Mouse (Mus musculus): ENCODE data around the gene Psmd12. TPM values are rescaled to one million over a fixed set of nuclear protein-coding genes. Genes with fewer than 3 reads are reported as not detected.

Gene Psmd12
- 100 to 1,000 TPM; 126 to 132 TPM for polyA plus RNA-seq (2017; shearing (Covaris generic))

DNA sequence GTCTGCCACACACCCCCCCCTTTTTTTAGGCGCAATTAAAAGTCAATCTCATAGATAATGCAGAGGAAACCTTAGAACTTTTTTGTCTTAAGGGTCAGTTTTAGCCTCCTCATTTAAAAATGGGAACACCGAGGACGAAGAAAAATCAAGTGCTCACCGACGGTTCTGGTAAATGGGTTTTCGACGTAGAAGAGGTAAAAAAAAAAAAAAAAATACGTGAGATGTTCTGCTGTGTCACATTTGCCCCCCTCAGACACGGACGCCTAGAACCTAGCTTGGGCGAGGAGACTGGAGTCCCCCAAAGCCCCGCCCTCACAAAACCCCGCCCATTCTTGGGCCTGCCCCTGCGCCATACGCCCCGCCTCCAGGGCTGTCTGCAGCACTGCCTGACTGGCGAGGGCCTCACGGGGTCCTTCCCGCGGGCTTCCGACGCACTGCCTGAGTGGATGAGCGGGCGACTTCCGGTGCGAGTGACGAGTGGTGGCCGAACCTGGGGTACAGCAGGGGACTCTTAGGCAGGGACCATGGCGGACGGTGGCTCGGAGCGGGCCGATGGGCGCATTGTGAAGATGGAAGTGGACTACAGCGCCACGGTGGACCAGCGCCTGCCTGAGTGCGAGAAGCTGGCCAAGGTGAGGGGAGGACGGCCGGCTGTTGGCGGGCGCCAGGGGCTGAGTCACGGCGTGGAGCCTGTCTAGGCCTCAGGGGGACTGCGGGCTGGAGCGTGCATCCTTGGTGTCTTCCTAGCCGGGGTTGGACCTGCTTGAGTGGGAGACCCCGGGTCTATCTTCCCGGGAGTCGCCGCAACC, at the start of gene Psmd12:
Gene Psmd12 (plus strand): TSS at position 432 of the 809 bp plus-strand sequence.

DNA sequence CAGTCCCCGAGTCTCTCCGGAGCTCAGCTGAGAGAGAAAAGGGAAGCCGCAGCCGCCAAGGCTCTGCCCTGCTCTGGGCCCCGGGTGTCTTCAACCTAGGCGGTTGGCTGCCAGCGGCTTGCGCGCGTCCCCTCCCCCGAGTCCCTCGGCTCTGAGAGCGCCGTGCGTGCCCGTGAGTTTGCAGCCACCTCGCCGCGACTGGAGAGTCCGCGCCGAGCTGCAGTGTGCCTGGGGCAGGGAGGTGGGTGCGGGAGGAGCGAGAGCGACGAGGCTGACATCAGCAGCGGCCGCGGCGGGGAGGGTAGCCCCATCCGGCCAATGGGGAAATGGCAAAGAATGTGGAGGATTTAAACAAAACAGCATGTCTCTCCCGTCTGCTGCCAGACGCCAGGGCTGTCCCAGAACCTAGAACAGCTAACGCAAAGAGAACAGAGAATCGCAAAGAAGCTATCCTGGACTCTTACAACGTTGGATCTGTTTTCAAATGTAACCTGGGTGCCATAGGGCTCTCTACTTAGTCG, 8.7 kb upstream of the Psmd12 start, which contains the start of gene Pitpnc1:
Gene Pitpnc1 (minus strand): TSS at position 179 of the 521 bp plus-strand sequence.

DNA sequence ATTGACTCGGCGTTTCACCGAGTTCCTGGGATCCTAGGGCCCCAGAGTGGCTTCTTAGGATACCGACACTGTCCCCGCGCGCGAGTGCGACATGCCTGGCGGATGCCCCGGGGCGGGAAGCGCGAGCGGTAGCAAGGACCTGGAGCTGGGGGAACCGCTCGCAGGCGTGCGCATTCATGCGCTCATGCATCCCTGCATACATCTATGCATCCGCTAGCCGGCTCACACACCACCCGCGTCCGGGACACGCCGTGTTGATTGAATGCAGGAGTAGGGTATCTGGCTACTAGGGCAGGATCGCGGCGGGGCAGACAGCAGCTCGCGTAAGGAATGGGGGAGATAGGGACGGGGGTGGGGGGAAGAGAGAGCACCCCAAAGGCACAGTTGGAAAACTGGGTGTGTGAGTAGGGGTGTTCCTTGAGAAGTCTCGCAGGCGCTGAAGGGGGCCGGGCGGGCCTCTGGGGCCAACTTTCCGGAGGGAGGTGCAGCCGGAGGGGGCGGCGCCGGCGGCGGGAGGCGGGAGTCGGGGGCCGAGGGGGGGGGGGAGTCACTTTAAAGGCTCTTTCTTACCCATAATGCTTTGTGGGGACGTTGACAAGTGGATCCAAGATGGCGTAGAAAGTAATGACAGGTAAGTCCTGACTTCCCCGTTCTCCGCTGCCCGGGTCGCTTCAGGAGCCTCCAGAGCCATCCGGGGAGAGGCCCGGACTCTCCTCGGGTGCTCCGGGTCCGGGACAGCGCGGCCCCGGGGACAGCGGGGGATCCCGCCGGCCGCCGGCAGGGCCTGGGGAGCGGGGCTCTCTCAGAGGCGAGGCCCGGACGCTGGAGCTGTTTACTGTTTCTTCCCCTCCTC, 68.3 kb downstream of the Psmd12 start, which contains the start of gene Helz:
Gene Helz (plus strand): TSS at position 580 of the 853 bp plus-strand sequence.

Other genes starting within 250 kb of the Psmd12 start
- 10 to 100 TPM; 63.4 to 65.0 TPM for gene Pitpnc1, start 8.8 kb upstream of the Psmd12 start, polyA plus RNA-seq (2017; shearing (Covaris generic))
- 10 to 100 TPM; 23.5 to 47.8 TPM for gene Helz, start 68.4 kb downstream of the Psmd12 start, polyA plus RNA-seq (2017; shearing (Covaris generic))
- gene Cacng1, start 237.0 kb downstream of the Psmd12 start, polyA plus RNA-seq (2017; shearing (Covaris generic)): not detected

Measured in activated CD4-positive, CD25-positive, alpha-beta regulatory T cell (primary cell).